Mouse (Mus musculus): Measurements from ENCODE around the gene Mink1. TPM values are rescaled to one million over a fixed set of nuclear protein-coding genes. Genes with fewer than 3 reads are reported as not detected.

Mink1 gene
- polyA plus RNA-seq, 1 experiment from 2014 or later, result 63.2 TPM

DNA sequence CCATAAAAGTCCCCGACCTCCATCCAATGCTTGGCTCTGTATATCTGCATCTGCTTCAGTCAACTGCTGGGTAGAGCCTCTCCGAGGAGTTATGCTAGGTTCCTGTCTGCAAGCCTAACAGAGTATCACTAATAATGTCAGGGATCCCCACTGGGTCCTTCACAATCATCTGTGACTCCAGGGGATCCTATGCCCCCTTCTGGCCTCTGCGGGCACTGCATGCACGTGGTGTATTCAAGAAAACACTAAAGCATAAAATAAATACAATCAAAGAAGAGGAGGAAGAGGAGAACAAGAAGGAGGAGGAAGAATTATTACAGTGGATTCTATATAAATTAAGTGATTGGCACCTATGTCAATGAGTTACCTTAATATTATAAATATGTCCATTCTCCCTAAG is 62.8 kb downstream of the Mink1 start:
- no peak for DNase-seq (ENCODE audit: low read depth, low spot score)
- ATAC-seq, result no peak
- peak; percentile 76 for TF ChIP-seq CTCF (IDR thresholded peaks at IDR 0.05)
- POLR2A ChIA-PET, result interaction anchor here (1.1 kb wide), 1 partner anchor 44 kb away, joined by 3 read pairs; the partner anchor contains the start of gene Spag7
- CTCF ChIA-PET, result interaction anchor here (0.6 to 2.3 kb wide), 3 partner anchors 9 to 108 kb away, joined by 3 to 6 read pairs (median 6); no protein-coding TSS in a partner anchor
- no peaks in the 10 kb centered on the region for H3K27me3 ChIP-seq
- in situ Hi-C loops (cut with MboI; ENCODE audit: low pct_unique_long_range_greater_than_20kb), result no loop called here

DNA sequence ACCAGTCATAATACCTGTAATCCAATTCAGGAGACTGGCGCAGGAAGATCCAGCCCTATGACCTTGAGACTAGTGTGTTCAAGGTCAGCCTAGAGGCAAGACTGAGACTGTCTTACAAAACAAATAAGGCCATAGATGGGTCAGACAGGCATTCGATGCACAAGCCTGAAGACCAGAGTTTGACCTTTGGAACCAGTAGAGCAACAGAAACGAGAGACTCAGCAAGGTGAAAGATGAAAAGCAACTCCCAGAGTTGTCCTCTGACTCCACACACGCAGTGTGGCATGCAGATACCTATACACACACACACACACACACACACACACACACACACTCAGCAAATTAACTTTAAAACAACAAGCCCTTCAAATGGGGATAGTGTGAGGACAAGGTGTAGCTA is 64.2 kb downstream of the Mink1 start:
- DNase-seq (ENCODE audit: low read depth, low spot score), result no peak
- POLR2A ChIA-PET, result interaction anchor here (0.8 to 1.3 kb wide), 2 partner anchors 11 to 15 kb away, joined by 4 read pairs; no protein-coding TSS in a partner anchor
- ATAC-seq, result no peak
- in situ Hi-C loops (cut with MboI; ENCODE audit: low pct_unique_long_range_greater_than_20kb), result no loop called here
- TF ChIP-seq CTCF (IDR thresholded peaks at IDR 0.05), result no peak
- CTCF ChIA-PET, result interaction anchor here (1.3 to 2.3 kb wide), 3 partner anchors 8 to 151 kb away, joined by 3 to 6 read pairs (median 4); no protein-coding TSS in a partner anchor
- H3K27me3 ChIP-seq, result no peaks in the 10 kb centered on the region

DNA sequence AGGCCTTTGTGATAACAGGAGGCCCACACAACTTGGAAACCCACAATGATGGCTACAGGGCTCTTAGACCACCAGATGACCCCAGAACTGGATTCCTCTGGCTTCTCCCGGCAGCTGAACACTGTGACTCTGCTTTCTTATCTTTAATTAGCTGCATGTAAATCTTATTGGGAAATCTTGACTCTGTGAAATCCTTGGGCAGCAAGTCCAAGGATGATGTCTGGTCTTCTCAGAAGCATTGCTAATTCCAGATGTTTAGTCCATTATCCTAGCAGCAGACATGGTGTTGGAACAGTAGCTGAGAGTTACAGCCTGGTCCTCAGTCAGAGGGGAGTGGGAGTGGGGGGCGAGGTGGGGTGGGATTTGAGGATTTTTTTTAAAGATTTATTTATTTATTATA is 65.8 kb downstream of the Mink1 start:
- in situ Hi-C loops (cut with MboI; ENCODE audit: low pct_unique_long_range_greater_than_20kb), result no loop called here

DNA sequence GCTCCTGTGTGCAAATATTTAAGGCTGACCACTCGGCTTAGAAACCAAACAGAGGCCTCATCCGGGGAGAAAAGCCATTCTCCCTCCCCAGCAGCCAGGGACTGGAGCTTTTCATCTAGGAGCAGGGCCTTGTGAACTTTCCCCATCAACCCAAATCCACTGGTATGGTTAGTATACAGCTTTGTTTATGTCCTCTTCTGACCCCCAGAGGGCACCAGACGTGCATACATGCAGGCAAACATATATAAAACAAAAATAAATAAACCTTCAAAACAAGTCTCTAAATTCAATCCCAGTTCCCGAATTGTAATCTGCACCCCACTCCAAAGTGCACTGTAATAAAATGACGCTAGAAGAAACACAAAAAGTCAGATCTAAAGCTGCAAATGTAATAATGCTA is 66.9 kb downstream of the Mink1 start:
- peak; percentile 36 for TF ChIP-seq CTCF (IDR thresholded peaks at IDR 0.05)
- ChIA-PET POLR2A (interaction anchor here (0.6 kb wide), 1 partner anchor 105 kb away, joined by 3 read pairs; no protein-coding TSS in a partner anchor), CTCF (interaction anchor here (1.0 to 1.2 kb wide), 2 partner anchors 9 to 105 kb away, joined by 3 read pairs; no protein-coding TSS in a partner anchor)
- H3K27me3 ChIP-seq, result no peaks in the 10 kb centered on the region
- no peak for DNase-seq (ENCODE audit: low read depth, low spot score)
- ATAC-seq, result no peak
- in situ Hi-C loops (cut with MboI; ENCODE audit: low pct_unique_long_range_greater_than_20kb), result no loop called here

More for the DNA sequence above, 65.8 kb downstream of the Mink1 start:
- TF ChIP-seq CTCF (IDR thresholded peaks at IDR 0.05), result no peak
- no peak for ATAC-seq
- ChIA-PET CTCF (no interaction called here), POLR2A (no interaction called here)
- no peaks in the 10 kb centered on the region for H3K27me3 ChIP-seq
- DNase-seq (ENCODE audit: low read depth, low spot score), result no peak

DNA sequence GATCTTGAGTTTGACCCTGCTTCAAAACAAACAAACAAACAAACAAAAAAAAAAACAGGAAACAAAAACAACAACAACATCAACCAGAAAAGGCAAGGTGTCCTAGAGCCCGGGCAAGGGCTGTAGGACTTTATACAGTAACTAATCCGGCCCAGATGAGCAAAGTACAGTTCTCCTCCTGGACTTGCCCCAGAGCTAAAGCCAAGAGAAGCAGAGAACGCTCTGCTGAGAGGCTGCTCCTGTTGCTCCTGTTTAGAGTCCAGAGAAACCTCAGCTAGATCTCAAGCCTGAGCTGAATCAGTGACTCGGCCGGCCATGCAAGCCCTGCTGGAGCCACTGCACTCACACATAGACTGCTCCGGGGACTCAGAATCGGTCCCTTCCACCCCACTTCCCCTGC is 67.4 kb downstream of the Mink1 start:
- H3K27me3 ChIP-seq, result no peaks in the 10 kb centered on the region
- no peak for DNase-seq (ENCODE audit: low read depth, low spot score)
- in situ Hi-C loops (cut with MboI; ENCODE audit: low pct_unique_long_range_greater_than_20kb), result loop anchor here (5.0 kb wide), 1 partner anchor 122 kb away; no protein-coding TSS in a partner anchor
- CTCF ChIA-PET, result interaction anchor here (1.0 to 1.2 kb wide), 2 partner anchors 8 to 104 kb away, joined by 3 read pairs; no protein-coding TSS in a partner anchor
- POLR2A ChIA-PET, result interaction anchor here (0.6 to 1.1 kb wide), 2 partner anchors 15 to 105 kb away, joined by 3 read pairs; no protein-coding TSS in a partner anchor
- no peak for TF ChIP-seq CTCF (IDR thresholded peaks at IDR 0.05)
- no peak for ATAC-seq

DNA sequence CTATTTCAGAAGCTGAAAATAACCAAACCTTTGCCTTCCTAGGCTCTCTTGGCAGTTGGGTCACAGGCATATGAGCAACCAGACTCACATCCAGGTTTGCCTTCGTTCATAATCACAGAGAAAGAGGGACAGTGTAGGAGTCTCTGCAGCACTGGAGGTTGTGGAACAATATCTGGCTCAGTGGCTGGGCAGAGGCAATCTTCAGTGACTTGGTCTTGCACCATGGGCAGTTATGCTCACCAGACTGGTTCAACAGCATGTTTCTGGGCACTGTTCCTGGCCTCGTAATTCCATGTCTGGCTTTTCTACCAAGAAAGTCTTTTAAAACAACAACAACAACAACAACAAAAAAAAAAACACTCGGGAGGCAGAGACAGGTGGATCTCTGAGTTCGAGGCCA is 72.9 kb downstream of the Mink1 start:
- in situ Hi-C loops (cut with MboI; ENCODE audit: low pct_unique_long_range_greater_than_20kb), result no loop called here
- TF ChIP-seq CTCF (IDR thresholded peaks at IDR 0.05), result no peak
- ChIA-PET POLR2A (no interaction called here), CTCF (interaction anchor here (1.1 to 2.0 kb wide), 2 partner anchors 10 to 12 kb away, joined by 3 to 6 read pairs; partner anchors contain the start of genes Rnf167 and Slc25a11)
- DNase-seq (ENCODE audit: low read depth, low spot score) (no peak), ATAC-seq (no peak)
- H3K27me3 ChIP-seq, result no peaks in the 10 kb centered on the region

DNA sequence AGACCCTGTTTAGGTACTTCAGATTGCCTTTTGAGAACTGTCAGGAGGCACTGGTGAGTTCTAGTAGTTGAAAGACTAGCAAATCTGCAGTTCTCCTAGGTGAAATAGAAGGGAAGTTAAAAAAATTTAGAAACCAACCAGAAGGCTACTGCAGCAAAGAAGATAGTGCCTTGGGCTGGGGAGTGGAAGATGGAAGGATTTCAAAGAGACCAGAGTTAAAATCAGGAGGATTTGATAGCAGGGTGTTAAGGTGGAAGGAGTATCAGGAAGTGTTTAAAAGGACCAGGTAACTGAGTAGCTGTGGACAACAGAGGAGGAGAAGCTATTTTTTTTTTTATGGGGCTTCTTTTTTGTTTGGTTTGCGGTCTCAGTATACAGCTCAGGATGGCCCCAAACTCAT is 75.1 kb downstream of the Mink1 start:
- ChIA-PET CTCF (interaction anchor here (0.7 kb wide), 1 partner anchor 8 kb away, joined by 3 read pairs; no protein-coding TSS in a partner anchor), POLR2A (interaction anchor here (1.4 kb wide), 1 partner anchor 11 kb away, joined by 4 read pairs; no protein-coding TSS in a partner anchor)
- ATAC-seq (no peak), DNase-seq (ENCODE audit: low read depth, low spot score) (no peak)
- H3K27me3 ChIP-seq, result no peaks in the 10 kb centered on the region
- TF ChIP-seq CTCF (IDR thresholded peaks at IDR 0.05), result no peak
- in situ Hi-C loops (cut with MboI; ENCODE audit: low pct_unique_long_range_greater_than_20kb), result no loop called here

DNA sequence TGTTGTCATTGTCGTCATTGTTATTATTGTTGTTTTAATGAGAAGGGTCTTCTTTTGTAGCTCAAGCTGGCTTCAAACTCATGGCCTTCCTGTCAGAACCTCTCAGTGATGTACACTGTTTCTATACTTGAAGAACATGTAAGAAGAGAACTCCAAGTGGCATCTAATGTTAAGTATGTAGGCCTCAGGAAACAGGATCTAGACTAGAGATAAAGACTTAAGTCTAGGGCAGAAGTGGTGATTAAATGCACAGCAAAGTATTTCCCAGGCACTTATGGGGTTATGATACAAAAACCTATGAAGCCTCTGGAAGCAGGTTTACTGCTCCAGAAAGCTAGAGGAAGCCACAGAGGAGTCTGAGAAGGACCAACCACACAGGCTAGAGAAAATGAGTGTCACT is 75.6 kb downstream of the Mink1 start:
- DNase-seq (ENCODE audit: low read depth, low spot score), result no peak
- no peak for ATAC-seq
- CTCF ChIA-PET, result interaction anchor here (0.7 kb wide), 1 partner anchor 8 kb away, joined by 3 read pairs; no protein-coding TSS in a partner anchor
- POLR2A ChIA-PET, result interaction anchor here (1.4 kb wide), 1 partner anchor 12 kb away, joined by 4 read pairs; no protein-coding TSS in a partner anchor
- TF ChIP-seq CTCF (IDR thresholded peaks at IDR 0.05), result no peak
- in situ Hi-C loops (cut with MboI; ENCODE audit: low pct_unique_long_range_greater_than_20kb), result no loop called here
- no peaks in the 10 kb centered on the region for H3K27me3 ChIP-seq

DNA sequence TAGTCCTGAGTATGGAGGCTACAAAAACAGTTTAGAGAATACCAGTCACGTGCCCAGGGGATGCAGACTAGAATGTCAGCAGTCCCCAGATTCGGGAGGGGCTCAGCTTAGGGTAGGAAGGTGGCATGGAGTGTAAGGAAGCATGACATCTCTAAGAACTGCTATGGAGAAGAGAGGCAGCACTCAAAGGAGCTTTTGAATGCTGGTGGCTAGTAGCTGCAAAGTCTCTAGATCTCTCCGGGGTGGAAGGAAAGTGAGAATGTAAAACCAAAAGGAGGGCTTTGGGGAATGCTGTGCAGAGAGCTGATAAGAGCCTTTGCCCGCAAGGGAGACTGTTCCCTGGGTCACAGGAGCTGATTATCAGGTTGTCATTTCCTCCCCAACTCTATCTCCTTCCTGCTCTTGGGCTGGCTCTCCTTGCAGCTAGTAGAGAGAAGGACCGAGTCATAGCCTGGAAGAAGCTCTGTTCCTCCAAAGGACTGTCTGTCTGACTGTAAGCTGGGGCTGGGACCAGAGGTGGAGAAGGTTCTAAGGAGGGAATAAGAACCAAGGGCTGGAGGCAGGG is 76.1 kb downstream of the Mink1 start, which contains the start of gene Gp1ba:
Gp1ba (plus strand) TSS at position 409 of the 565 bp plus-strand sequence.
- ATAC-seq (no peak), DNase-seq (ENCODE audit: low read depth, low spot score) (no peak)
- in situ Hi-C loops (cut with MboI; ENCODE audit: low pct_unique_long_range_greater_than_20kb), result no loop called here
- POLR2A ChIA-PET, result interaction anchor here (1.4 kb wide), 1 partner anchor 12 kb away, joined by 4 read pairs; no protein-coding TSS in a partner anchor
- no peak for TF ChIP-seq CTCF (IDR thresholded peaks at IDR 0.05)
- H3K27me3 ChIP-seq, result no peaks in the 10 kb centered on the region
- CTCF ChIA-PET, result no interaction called here

DNA sequence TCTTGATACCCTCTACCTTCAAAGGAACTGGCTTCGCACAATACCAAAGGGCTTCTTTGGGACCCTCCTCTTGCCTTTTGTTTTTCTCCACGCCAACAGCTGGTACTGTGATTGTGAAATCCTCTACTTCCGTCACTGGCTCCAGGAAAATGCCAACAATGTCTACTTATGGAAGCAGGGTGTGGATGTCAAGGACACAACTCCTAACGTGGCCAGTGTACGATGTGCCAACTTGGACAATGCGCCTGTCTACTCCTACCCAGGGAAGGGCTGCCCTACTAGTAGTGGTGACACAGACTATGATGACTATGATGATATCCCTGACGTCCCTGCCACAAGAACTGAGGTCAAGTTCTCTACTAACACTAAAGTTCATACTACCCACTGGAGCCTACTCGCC is 77.3 kb downstream of the Mink1 start:
- TF ChIP-seq CTCF (IDR thresholded peaks at IDR 0.05), result no peak
- H3K27me3 ChIP-seq, result no peaks in the 10 kb centered on the region
- ATAC-seq (no peak), DNase-seq (ENCODE audit: low read depth, low spot score) (no peak)
- in situ Hi-C loops (cut with MboI; ENCODE audit: low pct_unique_long_range_greater_than_20kb), result no loop called here
- ChIA-PET POLR2A (no interaction called here), CTCF (no interaction called here)

DNA sequence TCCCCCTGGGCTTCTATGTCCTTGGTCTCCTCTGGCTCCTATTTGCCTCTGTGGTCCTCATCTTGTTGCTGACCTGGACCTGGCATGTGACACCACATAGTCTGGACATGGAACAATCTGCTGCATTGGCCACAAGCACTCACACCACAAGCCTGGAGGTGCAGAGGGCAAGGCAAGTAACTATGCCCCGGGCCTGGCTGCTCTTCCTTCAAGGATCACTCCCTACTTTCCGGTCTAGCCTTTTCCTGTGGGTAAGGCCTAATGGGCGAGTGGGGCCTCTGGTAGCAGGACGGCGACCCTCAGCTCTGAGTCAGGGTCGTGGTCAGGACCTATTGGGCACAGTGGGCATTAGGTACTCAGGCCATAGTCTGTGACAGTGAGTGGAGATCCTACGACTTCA is 78.6 kb downstream of the Mink1 start:
- in situ Hi-C loops (cut with MboI; ENCODE audit: low pct_unique_long_range_greater_than_20kb), result no loop called here
- no peaks in the 10 kb centered on the region for H3K27me3 ChIP-seq
- ChIA-PET CTCF (no interaction called here), POLR2A (interaction anchor here (1.0 kb wide), 1 partner anchor 14 kb away, joined by 4 read pairs; no protein-coding TSS in a partner anchor)
- DNase-seq (ENCODE audit: low read depth, low spot score) (no peak), ATAC-seq (no peak)
- no peak for TF ChIP-seq CTCF (IDR thresholded peaks at IDR 0.05)

Measured in Patski (cell line).